Mouse (Mus musculus) ES-E14 (cell line): Measurements from ENCODE around the gene Rybp.

Source experiments
- CHD2 ChIP-seq: IDR thresholded peaks from 2 replicates; pipeline ENCODE4 v1.6.1; 2014; ENCODE audit warnings: mild to moderate bottlenecking, low read depth, low read length, inconsistent platforms
- HCFC1 ChIP-seq: IDR thresholded peaks from 2 replicates; pipeline ENCODE4 v1.6.1; 2012; ENCODE audit warnings: low read length, inconsistent platforms, borderline replicate concordance; ENCODE audit not compliant: insufficient read depth
- MAFK ChIP-seq: IDR thresholded peaks from 2 replicates; pipeline ENCODE4 v1.6.1; 2014; ENCODE audit warnings: mild to moderate bottlenecking, low read depth, low read length, inconsistent platforms; ENCODE audit not compliant: insufficient read depth
- ZC3H11A ChIP-seq: IDR thresholded peaks from 2 replicates; pipeline ENCODE4 v1.6.1; 2012; ENCODE audit warnings: low read depth, mild to moderate bottlenecking, inconsistent platforms, low read length, borderline replicate concordance
- ZNF384 ChIP-seq: IDR thresholded peaks from 2 replicates; pipeline ENCODE4 v1.6.1; 2012; ENCODE audit warnings: low read depth, low read length, inconsistent platforms

- TF ChIP-seq CHD2 (no peak), HCFC1 (no peak), ZNF384 (no peak), MAFK (no peak), ZC3H11A (no peak)
Observed at GRCm38 (mm10) chr6:100218541-100219341, 68.5 kb downstream of the Rybp start.
